Mouse (Mus musculus): Measurements from ENCODE around the gene Fhl4.

Fhl4 gene

DNA sequence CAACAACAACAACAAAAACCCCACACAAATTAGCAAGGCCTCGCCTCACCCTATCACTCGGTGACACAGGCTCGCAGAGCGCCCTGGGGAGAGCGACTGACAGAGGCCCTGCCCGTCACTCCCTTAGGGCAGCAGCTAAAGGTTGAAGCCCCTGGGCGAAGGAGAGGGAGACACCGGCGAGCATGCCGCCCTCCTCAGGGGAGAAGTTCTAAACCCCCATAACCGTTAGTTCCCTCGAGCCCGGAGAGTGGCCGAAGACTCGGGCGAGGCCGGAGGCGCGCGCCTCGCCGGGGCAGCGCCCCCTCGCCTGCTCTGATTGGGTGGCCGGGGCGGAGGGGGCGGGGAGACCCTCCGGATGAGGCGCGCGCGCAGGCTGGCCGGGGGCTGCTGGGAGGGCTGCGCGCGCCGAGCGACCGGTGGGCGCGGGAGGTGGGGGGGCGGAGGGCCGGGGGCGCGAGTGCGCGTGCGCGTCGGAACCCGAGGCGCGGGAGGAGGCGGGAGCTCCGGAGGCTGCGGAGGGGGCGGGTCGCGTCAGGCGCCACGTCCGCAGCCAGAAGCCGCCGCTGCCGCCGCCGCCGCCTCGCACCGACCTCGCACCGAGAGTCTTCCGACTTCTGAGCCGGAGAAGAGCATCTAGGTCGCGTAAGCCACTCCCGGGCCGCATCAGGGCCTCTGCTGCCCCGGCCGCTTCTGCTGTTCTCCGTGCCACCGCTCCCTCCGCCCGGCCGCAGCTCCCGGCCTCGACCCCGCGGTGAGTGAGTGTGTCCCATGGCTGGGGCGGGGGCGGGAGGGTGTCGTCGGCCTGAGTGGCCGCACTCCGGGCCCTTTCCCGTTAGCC lies at the start of gene Fhl4, which contains the start of gene Tmem263:
Fhl4 (minus strand) TSS at position 249 of the 838 bp plus-strand sequence.
Tmem263 (plus strand) TSS at position 381 of the 838 bp plus-strand sequence.
- in situ Hi-C loops (cut with MboI; ENCODE audit: unreplicated experiment in 2 of 2), result loop anchor here in 1 of 2 experiments (10.0 kb wide), 1 partner anchor 188 kb away; the partner anchor contains the start of gene Ric8b

DNA sequence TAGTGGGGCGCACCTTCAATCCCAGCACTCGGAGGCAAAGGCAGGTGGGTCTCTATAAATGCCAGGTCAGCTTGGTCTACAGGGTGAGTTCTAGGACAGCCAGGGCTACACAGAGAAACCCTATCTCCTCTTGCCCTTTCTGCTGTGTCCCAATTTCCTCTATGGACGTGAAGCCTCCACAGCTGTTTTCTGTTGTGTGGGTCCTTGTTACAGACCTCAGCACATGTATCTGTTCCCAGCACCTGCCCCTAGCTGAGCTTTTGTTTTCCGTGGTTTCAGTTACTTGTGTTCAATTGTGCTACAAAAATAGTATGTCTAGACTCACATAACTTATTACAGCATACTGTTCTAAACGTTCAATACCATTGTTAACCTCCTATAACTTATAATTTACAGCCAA lies 46.9 kb upstream of the Fhl4 start:
- in situ Hi-C loops (cut with MboI; ENCODE audit: unreplicated experiment in 2 of 2), result no loop called here

DNA sequence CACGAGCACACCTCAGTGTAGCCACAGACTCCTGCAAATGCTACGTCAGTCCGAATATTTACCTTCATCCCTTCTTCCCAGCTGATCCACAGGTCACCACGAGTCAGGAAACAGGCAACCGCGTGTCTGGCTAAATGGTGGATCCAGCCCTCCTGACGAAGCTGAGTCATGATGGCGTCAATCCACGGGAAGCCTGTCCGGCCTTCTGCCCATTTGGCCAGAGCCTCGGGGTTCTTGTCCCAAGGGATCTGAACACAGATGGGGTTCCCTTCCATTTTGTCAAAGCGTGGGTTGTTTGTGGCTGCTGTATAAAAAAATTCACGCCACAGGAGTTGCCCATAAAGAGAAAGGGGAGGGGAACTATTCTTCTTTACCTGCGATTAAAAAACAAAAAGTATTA lies 44.0 kb upstream of the Fhl4 start:
- in situ Hi-C loops (cut with MboI; ENCODE audit: unreplicated experiment in 2 of 2), result no loop called here

DNA sequence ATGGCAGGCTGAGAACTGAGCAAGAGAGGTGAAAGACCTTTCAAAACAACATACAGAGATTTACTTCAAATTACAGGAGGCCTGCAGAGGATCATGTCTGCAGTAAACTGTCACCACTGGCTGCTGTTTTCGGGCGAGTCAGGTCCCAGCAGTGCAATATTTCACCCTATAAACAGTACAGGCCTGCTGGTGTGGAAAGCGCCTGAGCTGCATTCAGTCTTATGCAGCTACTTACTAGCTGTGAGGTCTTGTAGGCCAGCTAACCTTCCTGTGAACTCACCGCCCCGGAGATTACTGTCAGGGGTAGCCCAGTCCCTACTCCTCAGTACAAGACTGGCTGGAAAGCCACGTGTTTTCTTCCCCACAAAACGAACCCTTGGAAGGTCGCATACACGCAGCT lies 39.2 kb upstream of the Fhl4 start:
- in situ Hi-C loops (cut with MboI; ENCODE audit: unreplicated experiment in 2 of 2), result no loop called here

DNA sequence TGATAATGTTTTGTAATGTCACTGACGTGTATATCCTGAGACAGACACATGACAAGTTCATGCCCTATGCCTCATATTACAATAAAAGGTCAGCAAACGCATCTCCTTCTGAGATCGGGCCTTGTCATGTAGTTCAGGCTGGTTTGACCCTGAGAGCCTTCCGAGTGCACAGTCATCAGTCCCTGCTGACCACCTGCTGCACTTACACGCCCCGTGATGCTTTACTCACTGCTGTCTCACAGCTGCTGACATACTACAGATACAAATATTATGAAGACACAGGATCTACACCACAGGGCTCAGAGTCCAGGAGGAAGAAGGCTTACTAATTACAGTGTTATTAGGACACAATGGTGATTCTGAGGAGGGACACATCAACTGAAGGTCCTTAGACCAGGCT lies 34.3 kb upstream of the Fhl4 start:
- in situ Hi-C loops (cut with MboI; ENCODE audit: unreplicated experiment in 2 of 2), result no loop called here

DNA sequence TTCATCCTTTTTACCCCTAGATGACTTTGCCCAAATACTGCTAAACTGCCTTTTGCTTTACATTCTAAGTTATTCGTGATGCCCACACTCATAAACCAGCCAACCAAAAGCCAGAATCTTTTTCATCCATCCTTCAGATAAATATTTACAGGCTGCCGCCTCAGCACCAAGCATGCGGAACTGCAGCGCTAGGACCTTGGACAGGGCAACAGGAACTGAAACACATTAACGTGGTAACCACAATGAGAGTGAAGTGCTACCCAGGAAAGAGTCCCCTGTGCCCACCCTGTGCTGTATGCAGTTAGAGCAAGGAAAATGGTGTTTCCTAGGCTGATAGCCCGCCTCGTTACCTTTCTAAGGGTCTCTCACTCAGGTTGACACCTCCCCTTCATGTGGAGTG lies 26.2 kb upstream of the Fhl4 start:
- in situ Hi-C loops (cut with MboI; ENCODE audit: unreplicated experiment in 2 of 2), result loop anchor here (5.0 to 10.0 kb wide), 3 partner anchors 54 to 484 kb away; no protein-coding TSS in a partner anchor

DNA sequence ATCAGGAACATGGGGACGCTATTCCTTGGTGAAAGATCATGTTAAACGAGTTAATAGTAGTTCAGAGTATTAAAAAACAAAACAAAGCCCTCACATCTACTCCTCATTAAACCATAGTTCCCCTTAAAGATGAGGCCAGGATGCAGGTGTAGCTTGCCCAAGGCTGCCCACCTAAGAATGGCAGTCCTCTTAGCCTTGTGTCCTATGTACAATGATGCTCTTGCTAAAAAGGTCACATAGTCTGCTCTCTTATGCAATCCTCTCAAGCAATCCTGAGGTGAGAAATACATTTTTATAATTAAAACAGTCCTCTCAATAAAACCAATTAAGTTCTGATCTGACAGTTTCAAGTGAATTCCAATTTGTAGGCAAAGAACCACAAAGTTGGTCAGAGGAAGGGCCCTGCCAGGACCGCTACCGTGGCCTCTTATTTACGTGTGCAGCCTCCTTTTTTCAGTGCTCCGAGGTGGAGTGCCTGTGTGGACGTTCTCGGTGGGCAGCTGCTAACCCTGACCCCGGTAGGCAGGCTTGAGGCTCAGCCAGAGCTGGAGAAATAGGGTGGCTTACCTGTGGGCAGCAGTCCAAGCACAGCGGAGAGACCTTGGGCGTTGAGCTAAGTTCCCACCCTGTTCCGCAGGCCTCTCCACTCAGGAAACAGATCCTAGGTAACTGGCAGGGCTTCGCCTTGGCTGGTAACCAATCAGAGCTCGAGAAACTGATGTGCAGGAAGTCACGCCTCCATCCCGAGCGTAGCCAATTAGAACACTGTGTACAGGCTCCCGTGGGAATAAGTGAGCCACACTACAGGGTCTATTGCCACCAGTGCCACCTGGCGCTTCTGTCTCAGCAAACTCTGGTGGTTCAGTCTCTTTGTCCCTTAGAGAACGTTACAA lies 25.3 kb upstream of the Fhl4 start, which contains the start of gene Mterf2:
Mterf2 (minus strand) TSS at position 633 of the 893 bp plus-strand sequence.
- in situ Hi-C loops (cut with MboI; ENCODE audit: unreplicated experiment in 2 of 2), result loop anchor here (5.0 to 10.0 kb wide), 3 partner anchors 55 to 483 kb away; no protein-coding TSS in a partner anchor

DNA sequence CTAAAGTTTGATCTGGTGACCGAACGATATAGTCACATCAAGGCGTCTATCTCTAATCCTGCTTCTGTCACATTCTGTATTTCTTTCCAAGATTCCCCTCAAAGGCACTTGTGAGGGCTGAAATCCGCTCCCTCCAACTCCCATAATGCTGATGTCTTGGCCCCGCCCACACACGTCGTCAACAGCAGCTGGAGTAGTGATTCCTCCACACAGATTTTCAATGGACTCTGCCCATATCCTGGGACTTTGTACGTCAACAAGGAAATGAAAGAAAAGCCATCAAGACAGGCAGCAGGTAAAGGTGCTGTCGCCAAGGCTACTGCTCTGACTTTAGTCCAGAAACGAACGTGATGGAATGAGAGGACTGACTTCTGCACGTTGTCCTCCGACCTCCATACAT lies 22.9 kb upstream of the Fhl4 start:
- in situ Hi-C loops (cut with MboI; ENCODE audit: unreplicated experiment in 2 of 2), result loop anchor here (5.0 to 10.0 kb wide), 3 partner anchors 57 to 480 kb away; no protein-coding TSS in a partner anchor

DNA sequence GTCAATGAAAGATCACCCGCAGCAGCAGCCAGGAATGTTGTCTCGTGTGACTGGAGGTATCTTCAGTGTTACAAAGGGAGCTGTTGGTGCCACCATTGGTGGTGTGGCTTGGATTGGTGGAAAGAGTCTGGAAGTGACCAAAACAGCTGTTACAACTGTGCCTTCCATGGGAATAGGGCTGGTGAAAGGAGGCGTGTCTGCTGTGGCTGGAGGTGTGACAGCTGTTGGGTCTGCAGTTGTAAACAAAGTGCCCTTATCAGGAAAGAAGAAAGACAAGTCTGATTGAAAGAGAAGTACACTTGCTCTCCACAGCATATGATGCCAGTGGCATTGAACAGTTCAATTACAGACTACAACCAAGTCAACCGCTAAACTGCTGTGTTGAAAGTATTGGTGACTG lies 12.1 kb upstream of the Fhl4 start:
- in situ Hi-C loops (cut with MboI; ENCODE audit: unreplicated experiment in 2 of 2), result no loop called here

DNA sequence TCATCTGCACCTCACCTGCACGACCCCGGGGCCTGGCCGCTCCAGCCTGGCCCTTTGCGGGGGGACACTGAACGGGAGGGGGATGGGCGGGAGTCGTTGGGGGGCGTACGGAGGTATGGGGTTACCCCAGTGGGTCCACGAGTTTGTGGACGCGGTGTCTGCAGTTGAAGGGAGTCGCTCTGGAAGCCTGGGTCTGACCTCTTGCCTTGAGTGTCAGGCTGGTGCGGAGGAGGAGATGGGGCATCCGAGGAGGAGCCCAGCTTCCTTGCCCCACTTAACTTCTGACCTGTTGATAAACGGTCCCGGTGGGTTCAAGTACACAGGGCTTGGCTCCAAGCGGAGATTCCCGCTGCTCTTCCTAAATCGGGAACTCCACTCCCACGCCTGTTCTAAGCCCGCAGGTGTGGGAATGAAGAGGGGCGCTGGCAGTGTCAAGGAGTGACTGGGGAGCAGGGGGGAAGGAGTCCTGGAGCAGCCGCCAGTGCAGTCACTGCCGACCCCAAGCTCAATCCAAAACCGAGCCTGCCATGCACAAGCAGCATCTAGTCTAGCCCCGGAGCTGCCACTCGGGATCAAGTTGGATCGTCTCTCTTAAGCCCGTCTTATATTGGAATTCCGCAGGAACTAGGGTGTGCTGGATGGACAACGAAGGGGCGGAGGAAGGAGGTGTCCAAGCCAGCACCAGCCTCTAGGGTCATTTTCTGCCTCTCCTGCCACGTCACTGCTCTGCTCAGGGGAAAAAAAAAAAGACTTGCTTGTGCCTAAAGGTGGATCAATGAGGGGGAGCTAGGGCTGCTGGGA lies 990 bp upstream of the Fhl4 start:
- in situ Hi-C loops (cut with MboI; ENCODE audit: unreplicated experiment in 2 of 2), result loop anchor here in 1 of 2 experiments (10.0 kb wide), 1 partner anchor 188 kb away; the partner anchor contains the start of gene Ric8b

DNA sequence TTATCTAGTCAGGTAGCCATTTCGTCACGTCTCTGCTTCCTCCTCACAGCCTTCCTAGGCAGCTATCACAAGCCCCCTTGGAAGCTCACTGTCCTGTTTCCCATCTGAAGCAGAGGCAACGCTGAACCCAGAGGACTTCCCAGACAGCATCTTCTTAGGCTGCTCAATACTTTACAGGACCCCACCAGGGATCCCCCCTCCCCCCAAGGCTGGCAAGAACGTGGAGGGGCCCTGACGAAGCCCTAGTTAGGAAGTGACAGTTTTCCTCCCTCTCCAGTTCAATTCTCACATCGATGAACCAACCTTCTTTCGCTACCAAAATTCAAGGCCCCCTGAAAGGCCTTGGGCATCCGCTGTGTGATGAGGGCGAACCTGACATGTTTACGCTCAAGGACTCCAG lies 454 bp downstream of the Fhl4 start:
- in situ Hi-C loops (cut with MboI; ENCODE audit: unreplicated experiment in 2 of 2), result loop anchor here in 1 of 2 experiments (10.0 kb wide), 1 partner anchor 187 kb away; the partner anchor contains the start of gene Ric8b

DNA sequence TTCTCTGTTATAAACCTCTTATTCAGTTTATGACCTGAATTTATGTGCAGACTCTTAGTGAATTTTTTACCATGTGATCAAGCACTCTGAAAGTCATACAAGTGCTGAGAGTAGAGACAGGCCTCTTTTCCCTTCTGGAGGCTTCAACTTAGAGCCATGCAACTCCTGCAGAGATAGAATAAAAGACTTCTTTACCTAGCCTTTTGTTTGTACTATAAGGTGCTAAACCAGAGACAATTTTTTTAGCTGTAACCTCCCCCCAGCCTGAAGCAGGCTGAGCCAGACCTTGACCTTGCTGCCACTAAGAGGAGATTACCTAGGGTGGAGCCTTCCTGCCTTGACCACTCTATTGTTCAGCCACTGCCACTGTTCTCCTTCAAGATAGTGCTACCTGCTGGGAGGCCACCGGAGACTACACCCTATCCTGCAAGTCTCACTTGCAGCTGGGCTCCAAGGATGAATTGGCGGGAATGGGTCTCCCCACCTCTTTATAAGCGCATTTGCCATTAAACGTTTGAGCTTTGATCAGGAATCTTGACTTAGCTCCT lies 30.6 kb downstream of the Fhl4 start:
- in situ Hi-C loops (cut with MboI; ENCODE audit: unreplicated experiment in 2 of 2), result no loop called here

DNA sequence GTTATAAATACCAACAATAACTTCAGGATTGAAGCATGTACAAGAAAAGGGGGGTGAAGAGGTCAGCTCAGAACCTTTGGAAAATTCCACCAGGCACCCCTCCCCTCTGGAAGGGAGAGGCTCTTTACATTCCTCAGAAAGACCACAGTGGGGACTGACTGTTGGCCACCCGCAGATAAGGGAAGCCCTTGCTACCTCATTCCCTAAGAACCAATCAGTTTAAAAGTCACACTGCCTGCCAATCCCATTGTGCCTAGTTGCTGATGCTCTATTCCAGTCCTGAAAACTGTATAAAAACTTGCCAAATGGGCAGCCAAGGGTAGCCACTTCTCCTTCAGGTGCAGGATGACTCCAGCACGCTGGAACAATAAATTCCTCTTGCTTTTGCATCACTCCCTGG lies 47.4 kb downstream of the Fhl4 start:
- in situ Hi-C loops (cut with MboI; ENCODE audit: unreplicated experiment in 2 of 2), result loop anchor here in 1 of 2 experiments (5.0 kb wide), 1 partner anchor 538 kb away; no protein-coding TSS in a partner anchor

DNA sequence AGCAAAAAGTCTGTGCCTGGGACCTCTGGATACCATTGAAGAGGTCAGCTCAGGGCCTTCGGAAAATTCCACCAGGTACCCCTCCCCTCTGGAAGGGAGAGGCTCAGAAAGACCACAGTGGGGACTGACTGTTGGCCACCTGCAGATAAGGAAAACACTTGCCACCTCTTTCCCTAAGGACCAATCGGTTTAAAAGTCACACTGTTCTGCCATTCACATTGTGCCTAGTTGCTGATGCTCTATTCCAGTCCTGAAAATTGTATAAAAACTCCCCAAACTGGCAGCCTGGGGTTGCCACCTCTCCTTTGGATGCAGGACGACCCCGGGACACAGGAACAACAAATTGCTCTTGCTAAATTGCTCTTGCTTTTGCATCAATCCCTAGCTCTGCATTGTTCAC lies 49.8 kb downstream of the Fhl4 start:
- in situ Hi-C loops (cut with MboI; ENCODE audit: unreplicated experiment in 2 of 2), result loop anchor here in 1 of 2 experiments (5.0 kb wide), 1 partner anchor 535 kb away; no protein-coding TSS in a partner anchor

DNA sequence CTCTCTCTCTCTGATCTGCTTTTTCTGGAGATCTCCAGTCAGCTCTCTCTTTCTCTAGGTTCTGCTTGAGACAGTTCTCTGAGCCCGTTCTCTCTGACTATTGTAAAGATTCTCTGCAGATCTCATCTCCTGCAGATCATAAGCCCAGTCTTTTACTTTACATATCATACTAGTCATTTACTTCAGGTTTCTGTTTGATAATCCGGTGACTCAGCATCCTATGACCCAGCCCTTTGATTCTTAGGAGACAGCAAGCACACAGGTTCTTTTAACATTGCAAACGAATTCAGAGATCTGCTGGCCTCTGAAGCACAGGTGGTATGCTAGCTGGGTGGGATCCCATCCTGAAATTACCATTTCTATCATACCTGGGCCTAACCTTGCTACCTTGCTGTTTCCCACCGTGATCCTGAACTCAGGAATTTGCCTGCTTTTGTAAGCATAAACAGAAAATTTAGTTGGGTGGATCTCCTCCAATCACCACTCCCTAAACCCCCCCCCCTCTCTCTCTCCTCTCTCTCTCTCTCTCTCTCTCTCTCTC lies 51.6 kb downstream of the Fhl4 start:
- in situ Hi-C loops (cut with MboI; ENCODE audit: unreplicated experiment in 2 of 2), result loop anchor here in 1 of 2 experiments (5.0 kb wide), 1 partner anchor 533 kb away; no protein-coding TSS in a partner anchor

DNA sequence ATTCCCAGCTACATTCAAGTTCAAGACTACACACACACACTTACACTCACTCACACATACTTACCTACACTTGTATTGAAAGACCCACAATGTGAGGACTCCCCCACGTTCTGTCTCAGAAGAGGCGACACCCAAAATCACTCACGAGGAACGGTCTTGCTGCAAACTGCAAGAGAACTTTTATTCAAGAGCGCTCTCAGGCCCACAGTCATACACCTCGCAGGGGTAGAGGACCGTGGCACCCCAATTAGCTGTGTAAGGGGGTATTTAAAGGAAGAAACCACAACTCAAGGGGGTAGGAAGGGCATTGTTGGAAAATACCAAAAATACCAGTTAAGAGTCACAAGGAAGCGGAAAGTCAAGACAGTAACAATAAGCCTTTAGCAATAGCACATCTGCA lies 54.3 kb downstream of the Fhl4 start:
- in situ Hi-C loops (cut with MboI; ENCODE audit: unreplicated experiment in 2 of 2), result loop anchor here (5.0 to 25.0 kb wide), 4 partner anchors 213 to 1236 kb away; no protein-coding TSS in a partner anchor

DNA sequence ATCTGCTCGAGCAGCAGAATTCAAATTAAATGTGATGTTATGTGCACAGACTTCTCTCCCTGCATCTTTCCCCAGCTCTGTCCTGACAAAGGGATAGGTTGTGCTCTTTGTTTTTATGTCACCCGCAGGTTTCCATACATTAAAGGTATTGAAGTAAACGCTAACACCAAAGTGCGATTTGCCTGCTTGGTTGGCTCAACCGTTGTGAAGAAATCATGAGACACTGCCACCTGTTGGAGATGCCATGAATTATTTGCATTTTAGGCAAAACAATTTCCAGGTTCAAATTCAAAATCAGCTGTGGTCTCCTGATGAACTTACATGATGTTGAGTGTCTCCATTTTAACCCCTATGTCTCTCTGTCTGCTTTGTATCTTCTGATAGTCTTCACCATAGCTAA lies 55.7 kb downstream of the Fhl4 start:
- in situ Hi-C loops (cut with MboI; ENCODE audit: unreplicated experiment in 2 of 2), result loop anchor here (5.0 to 25.0 kb wide), 4 partner anchors 212 to 1234 kb away; no protein-coding TSS in a partner anchor
